Mouse (Mus musculus) forebrain, embryonic 15.5 days (tissue): ENCODE results near the gene Kif6. TPM values are rescaled to one million over a fixed set of nuclear protein-coding genes. Genes with fewer than 3 reads are reported as not detected.

ENCODE experiments used
- ATAC-seq: fragments of 200-750 bp; cut with Nextera tagmentation; replicated peaks from 2 replicates; pipeline ENCODE4 v1.8.0; 2017; ENCODE audit warnings: mild to moderate bottlenecking, moderate TSS enrichment, moderate library complexity
- H3K27ac ChIP-seq: fragments of 300-500 bp; sonication (generic); replicated peaks from 2 replicates; pipeline ENCODE4 v1.5.1; 2015; ENCODE audit warnings: mild to moderate bottlenecking, inconsistent platforms
- H3K27me3 ChIP-seq: fragments of 300-500 bp; sonication (generic); 2 replicates; pipeline ENCODE4 v1.6.1; 2015; ENCODE audit warnings: inconsistent platforms
- H3K36me3 ChIP-seq: fragments of 300-500 bp; sonication (generic); 2 replicates; pipeline ENCODE4 v1.6.1; 2015; ENCODE audit warnings: mild to moderate bottlenecking, inconsistent platforms
- H3K4me1 ChIP-seq: fragments of 300-500 bp; sonication (generic); 2 replicates; pipeline ENCODE4 v1.6.1; 2015; ENCODE audit warnings: inconsistent platforms
- H3K4me2 ChIP-seq: fragments of 300-500 bp; sonication (generic); replicated peaks from 2 replicates; pipeline ENCODE4 v1.6.1; 2015; ENCODE audit warnings: mild to moderate bottlenecking, inconsistent platforms
- H3K4me3 ChIP-seq: fragments of 300-500 bp; sonication (generic); 2 replicates; pipeline ENCODE4 v1.5.1; 2015; ENCODE audit warnings: mild to moderate bottlenecking, inconsistent platforms
- H3K9ac ChIP-seq: fragments of 300-500 bp; sonication (generic); replicated peaks from 2 replicates; pipeline ENCODE4 v1.6.1; 2015; ENCODE audit warnings: mild to moderate bottlenecking, inconsistent platforms
- H3K9me3 ChIP-seq: fragments of 300-500 bp; sonication (generic); 2 replicates; pipeline ENCODE4 v1.6.1; 2016; ENCODE audit warnings: inconsistent platforms
- WGBS: fragments of 180-500 bp; shearing (Covaris S2); methylation state at CpG from one replicate; pipeline ENCODE4 v1.1.7; 2015; ENCODE audit warnings: mixed read lengths; 5-methylcytosine and 5-hydroxymethylcytosine counted together
- polyA plus RNA-seq: library from polyadenylated mRNA; unstranded; fragments of >200 nt; fragmentation: Nextera tagmentation; extraction: Ambion mirVana; gene quantifications from 2 replicates; pipeline ENCODE4 v1.2.1, GENCODE M21; 2015

Gene Kif6
- polyA plus RNA-seq, result 1.7 and 2.1 TPM in 2 replicates

GRCm38 (mm10) chr17:49614577-49615235 lies at the start of gene Kif6:
TSS of gene Kif6 (plus strand) at chr17:49615136.
- 2% methylated on average over 27 of the region's 27 CpGs for WGBS
- peak within 1 kb of the TSS; percentile 53 for H3K9ac ChIP-seq
- H3K36me3 ChIP-seq, result no peaks in the 10 kb centered on the region

GRCm38 (mm10) chr17:49568717-49569116 lies 46.2 kb upstream of the Kif6 start:
- Histone ChIP-seq H3K4me1 (peaks cover 11% of the 10 kb centered on the region), H3K4me3 (no peak overlapping the region), H3K27me3 (no peaks in the 10 kb centered on the region), H3K9ac (no peak overlapping the region), H3K36me3 (no peaks in the 10 kb centered on the region), H3K27ac (no peak overlapping the region), H3K9me3 (no peaks in the 10 kb centered on the region), H3K4me2 (no peak overlapping the region)
- WGBS, result 83% methylated on average over 8 of the region's 8 CpGs
- ATAC-seq, result no peak

More at GRCm38 (mm10) chr17:49614577-49615235, at the start of gene Kif6:
- peak within 1 kb of the TSS; percentile 58 for H3K4me3 ChIP-seq
- peaks cover 12% of the 10 kb centered on the region for H3K4me1 ChIP-seq
- peak; percentile 99 for ATAC-seq
- H3K27me3 ChIP-seq, result no peaks in the 10 kb centered on the region
- H3K4me2 ChIP-seq, result peak within 1 kb of the TSS; percentile 88
- no peaks in the 10 kb centered on the region for H3K9me3 ChIP-seq
- H3K27ac ChIP-seq, result peak within 1 kb of the TSS; percentile 44; the same call in 1 of the 2 replicates

- no peak overlapping the region for H3K9ac ChIP-seq
- no peaks in the 10 kb centered on the region for H3K27me3 ChIP-seq
- H3K36me3 ChIP-seq, result no peaks in the 10 kb centered on the region
- no peak overlapping the region for H3K27ac ChIP-seq
- no peak overlapping the region for H3K4me2 ChIP-seq
- no peaks in the 10 kb centered on the region for H3K9me3 ChIP-seq
- H3K4me3 ChIP-seq, result no peak overlapping the region
- WGBS, result 96% methylated on average over 3 of the region's 3 CpGs
- no peaks in the 10 kb centered on the region for H3K4me1 ChIP-seq
- no peak for ATAC-seq
Observed at GRCm38 (mm10) chr17:49577321-49577720, 37.6 kb upstream of the Kif6 start.

- Histone ChIP-seq H3K4me2 (no peak overlapping the region), H3K9ac (no peak overlapping the region), H3K27ac (no peak overlapping the region), H3K9me3 (no peaks in the 10 kb centered on the region), H3K27me3 (no peaks in the 10 kb centered on the region), H3K4me1 (no peaks in the 10 kb centered on the region), H3K36me3 (no peaks in the 10 kb centered on the region), H3K4me3 (no peak overlapping the region)
- WGBS, result 80% methylated on average over 11 of the region's 11 CpGs
- ATAC-seq, result no peak
Observed at GRCm38 (mm10) chr17:49582471-49582870, 32.5 kb upstream of the Kif6 start.

GRCm38 (mm10) chr17:49590051-49590450 lies 24.9 kb upstream of the Kif6 start:
- Histone ChIP-seq H3K27me3 (no peaks in the 10 kb centered on the region), H3K27ac (no peak overlapping the region), H3K36me3 (no peaks in the 10 kb centered on the region), H3K9me3 (no peaks in the 10 kb centered on the region), H3K9ac (no peak overlapping the region), H3K4me2 (no peak overlapping the region), H3K4me3 (no peak overlapping the region), H3K4me1 (no peaks in the 10 kb centered on the region)
- no peak for ATAC-seq
- 44% methylated on average over 8 of the region's 8 CpGs for WGBS

GRCm38 (mm10) chr17:49605397-49605796 lies 9.5 kb upstream of the Kif6 start:
- Histone ChIP-seq H3K9ac (no peak overlapping the region), H3K4me1 (no peaks in the 10 kb centered on the region), H3K27me3 (no peaks in the 10 kb centered on the region), H3K36me3 (no peaks in the 10 kb centered on the region), H3K4me3 (no peak overlapping the region), H3K4me2 (no peak overlapping the region), H3K9me3 (no peaks in the 10 kb centered on the region), H3K27ac (no peak overlapping the region)
- ATAC-seq, result no peak
- WGBS, result 79% methylated on average over 4 of the region's 4 CpGs

GRCm38 (mm10) chr17:49607351-49608027 lies 7.4 kb upstream of the Kif6 start:
- H3K36me3 ChIP-seq, result no peaks in the 10 kb centered on the region
- WGBS, result 18% methylated on average over 7 of the region's 7 CpGs
- H3K4me3 ChIP-seq, result no peak overlapping the region
- H3K4me1 ChIP-seq, result no peaks in the 10 kb centered on the region
- no peak overlapping the region for H3K9ac ChIP-seq
- ATAC-seq, result no peak
- H3K4me2 ChIP-seq, result no peak overlapping the region
- no peak overlapping the region for H3K27ac ChIP-seq
- no peaks in the 10 kb centered on the region for H3K27me3 ChIP-seq
- H3K9me3 ChIP-seq, result no peaks in the 10 kb centered on the region

GRCm38 (mm10) chr17:49610296-49610695 lies 4.6 kb upstream of the Kif6 start:
- Histone ChIP-seq H3K4me1 (peaks cover 7% of the 10 kb centered on the region), H3K27me3 (no peaks in the 10 kb centered on the region), H3K9me3 (no peaks in the 10 kb centered on the region), H3K27ac (no peak overlapping the region), H3K36me3 (no peaks in the 10 kb centered on the region), H3K4me3 (no peak overlapping the region), H3K9ac (no peak overlapping the region), H3K4me2 (no peak overlapping the region)
- 70% methylated on average over 8 of the region's 8 CpGs for WGBS
- no peak for ATAC-seq

- peak overlapping the region; percentile 53 for H3K9ac ChIP-seq
- peak; percentile 86 for ATAC-seq
- no peaks in the 10 kb centered on the region for H3K36me3 ChIP-seq
- WGBS, result under 1% methylated on average over 26 of the region's 26 CpGs
- peaks cover 12% of the 10 kb centered on the region for H3K4me1 ChIP-seq
- no peaks in the 10 kb centered on the region for H3K27me3 ChIP-seq
- no peaks in the 10 kb centered on the region for H3K9me3 ChIP-seq
- peak overlapping the region; percentile 58 for H3K4me3 ChIP-seq
- H3K27ac ChIP-seq, result no peak overlapping the region
- H3K4me2 ChIP-seq, result peak overlapping the region; percentile 88
Observed at GRCm38 (mm10) chr17:49615241-49615651, 310 bp downstream of the Kif6 start.

- no peaks in the 10 kb centered on the region for H3K27me3 ChIP-seq
- H3K9ac ChIP-seq, result no peak overlapping the region
- H3K4me1 ChIP-seq, result no peaks in the 10 kb centered on the region
- H3K4me2 ChIP-seq, result no peak overlapping the region
- WGBS, result 51% methylated on average over 9 of the region's 9 CpGs
- H3K27ac ChIP-seq, result no peak overlapping the region
- no peak overlapping the region for H3K4me3 ChIP-seq
- H3K9me3 ChIP-seq, result no peaks in the 10 kb centered on the region
- ATAC-seq, result no peak
- H3K36me3 ChIP-seq, result no peaks in the 10 kb centered on the region
Observed at GRCm38 (mm10) chr17:49624572-49624971, 9.6 kb downstream of the Kif6 start.

GRCm38 (mm10) chr17:49627011-49627794 lies 12.3 kb downstream of the Kif6 start:
- H3K4me1 ChIP-seq, result no peaks in the 10 kb centered on the region
- H3K27ac ChIP-seq, result no peak overlapping the region
- no peaks in the 10 kb centered on the region for H3K9me3 ChIP-seq
- ATAC-seq, result no peak
- no peaks in the 10 kb centered on the region for H3K27me3 ChIP-seq
- no peak overlapping the region for H3K4me3 ChIP-seq
- no peak overlapping the region for H3K4me2 ChIP-seq
- H3K36me3 ChIP-seq, result no peaks in the 10 kb centered on the region
- WGBS, result 89% methylated on average over 13 of the region's 13 CpGs
- H3K9ac ChIP-seq, result no peak overlapping the region

- no peak overlapping the region for H3K4me2 ChIP-seq
- H3K4me3 ChIP-seq, result no peak overlapping the region
- H3K4me1 ChIP-seq, result no peaks in the 10 kb centered on the region
- H3K36me3 ChIP-seq, result no peaks in the 10 kb centered on the region
- no peaks in the 10 kb centered on the region for H3K27me3 ChIP-seq
- no peak overlapping the region for H3K9ac ChIP-seq
- no peak for ATAC-seq
- H3K27ac ChIP-seq, result no peak overlapping the region
- no peaks in the 10 kb centered on the region for H3K9me3 ChIP-seq
- WGBS, result 89% methylated on average over 8 of the region's 8 CpGs
Observed at GRCm38 (mm10) chr17:49628875-49629274, 13.9 kb downstream of the Kif6 start.
